Mouse (Mus musculus) G1E-ER4 (cell line): Measurements from ENCODE around the gene Hibadh. TPM values are rescaled to one million over a fixed set of nuclear protein-coding genes. Genes with fewer than 3 reads are reported as not detected.

ENCODE experiments used
- GATA1 ChIP-seq: IDR thresholded peaks from one replicate; pipeline ENCODE4 v1.8.0; 2012; ENCODE audit warnings: low read length, inconsistent platforms
- polyA plus RNA-seq: library from polyadenylated mRNA; stranded (reverse); fragments of >175 nt; gene quantifications from 2 replicates; pipeline ENCODE4 v1.2.3, GENCODE M21; 2012

Hibadh gene
- polyA plus RNA-seq, 1 experiment = 15.1 TPM

DNA sequence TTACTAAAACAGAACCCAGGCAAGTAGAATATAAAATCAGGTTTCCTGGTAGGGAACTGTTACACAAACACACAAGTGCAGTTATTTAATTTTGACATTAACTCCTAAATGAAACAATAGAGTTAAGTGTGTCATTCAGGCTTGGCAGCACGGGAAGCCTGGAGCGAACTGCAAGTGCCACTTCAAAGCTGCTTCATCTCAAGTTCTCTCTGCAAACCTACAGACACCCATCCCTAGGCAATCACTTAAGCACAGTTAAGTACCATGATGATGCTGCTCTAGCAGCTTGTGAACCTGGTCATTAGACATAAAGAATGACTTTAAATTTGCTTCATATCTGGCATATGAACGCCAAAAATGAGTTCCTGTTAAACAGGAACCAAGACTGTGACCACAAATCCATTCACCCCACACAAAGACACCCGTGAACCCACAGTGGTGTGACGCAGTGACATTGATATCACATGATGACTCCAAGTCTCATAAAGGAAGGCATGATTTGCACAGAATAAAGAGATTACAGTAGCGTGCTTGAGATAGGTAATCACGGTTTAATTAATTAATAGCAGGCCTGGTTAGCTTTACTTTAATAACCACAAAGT is 33.3 kb downstream of the Hibadh start:
- TF ChIP-seq GATA1 = no peak

DNA sequence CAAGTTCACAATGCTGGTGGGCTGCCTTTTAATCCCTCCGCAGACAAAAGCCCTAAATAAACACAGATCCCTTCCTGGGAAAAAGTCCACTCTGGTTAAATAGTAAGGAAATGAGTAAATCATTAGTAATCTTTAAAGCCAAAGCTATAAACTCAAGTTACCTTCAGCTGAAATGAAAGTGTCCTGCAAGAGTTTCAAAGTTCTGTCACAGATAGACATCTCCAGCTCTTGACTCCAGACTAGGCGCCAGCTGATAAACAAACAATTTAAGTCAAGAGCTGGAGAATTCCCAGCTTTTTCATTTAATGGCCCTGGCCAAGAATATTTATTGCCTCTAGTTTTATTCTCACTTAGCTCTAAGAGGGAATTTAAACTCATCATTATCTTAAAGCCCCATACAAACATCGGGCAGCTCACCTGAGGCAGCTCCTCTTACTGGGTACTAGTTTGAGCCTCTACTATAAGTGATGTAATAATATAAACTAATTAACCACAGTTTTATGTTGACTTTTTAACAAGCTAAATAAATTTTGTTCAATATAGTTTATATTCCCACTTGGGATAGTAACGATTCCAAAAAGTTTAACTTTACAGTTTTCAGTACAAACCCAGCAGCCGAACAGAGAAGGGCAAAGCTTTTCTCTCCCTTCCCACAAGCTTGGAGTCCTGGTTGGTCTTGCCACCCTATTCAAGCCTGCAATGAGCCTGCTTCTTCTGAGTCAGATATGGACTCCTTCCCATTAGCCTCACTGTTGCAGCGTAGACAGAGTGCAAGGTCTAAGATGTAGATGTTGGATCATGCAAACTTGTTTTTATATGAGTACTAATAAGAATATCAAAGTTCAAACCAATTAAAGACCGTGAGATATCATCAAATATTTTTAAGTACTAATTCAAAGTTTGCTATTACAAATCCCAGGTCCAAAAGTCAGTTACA is 38.2 kb downstream of the Hibadh start:
- no peak for TF ChIP-seq GATA1

DNA sequence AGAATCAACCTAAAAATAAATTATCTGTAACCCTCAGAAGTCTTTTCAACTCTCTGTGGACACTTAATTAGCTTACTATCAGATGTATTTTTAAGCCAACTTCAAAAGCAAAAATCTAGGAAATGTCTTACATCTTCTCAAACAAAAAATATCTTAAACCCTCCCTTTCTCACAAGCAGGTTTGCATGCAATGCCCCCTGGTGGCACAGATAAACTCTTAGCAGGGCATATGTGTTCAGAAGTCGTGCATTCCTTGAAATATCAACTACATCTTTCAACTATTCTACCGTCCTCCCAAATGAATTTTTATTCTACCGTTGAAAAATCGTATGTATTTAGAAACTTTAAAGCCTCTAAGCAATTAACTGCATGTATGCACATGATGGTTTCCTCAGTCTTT is 39.1 kb downstream of the Hibadh start:
- TF ChIP-seq GATA1 = no peak

DNA sequence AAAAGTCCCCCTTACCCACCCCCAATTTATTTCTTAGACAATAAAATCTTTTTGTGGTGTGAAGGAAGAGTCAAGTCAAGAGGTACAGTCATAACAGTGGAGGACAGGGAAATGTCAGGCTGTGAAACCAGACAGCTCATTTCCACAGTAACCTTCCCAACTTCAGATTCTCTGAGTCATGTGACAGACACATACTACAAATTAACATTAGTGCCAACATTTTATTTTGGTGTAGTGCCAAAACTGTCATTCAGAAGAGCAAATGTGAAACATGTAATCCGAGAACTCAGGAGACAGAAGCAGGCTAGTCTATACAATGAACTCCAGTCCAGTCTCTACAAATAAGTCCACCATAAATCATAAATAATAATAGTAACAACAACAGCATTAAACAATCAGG is 45.4 kb downstream of the Hibadh start:
- no peak for TF ChIP-seq GATA1

DNA sequence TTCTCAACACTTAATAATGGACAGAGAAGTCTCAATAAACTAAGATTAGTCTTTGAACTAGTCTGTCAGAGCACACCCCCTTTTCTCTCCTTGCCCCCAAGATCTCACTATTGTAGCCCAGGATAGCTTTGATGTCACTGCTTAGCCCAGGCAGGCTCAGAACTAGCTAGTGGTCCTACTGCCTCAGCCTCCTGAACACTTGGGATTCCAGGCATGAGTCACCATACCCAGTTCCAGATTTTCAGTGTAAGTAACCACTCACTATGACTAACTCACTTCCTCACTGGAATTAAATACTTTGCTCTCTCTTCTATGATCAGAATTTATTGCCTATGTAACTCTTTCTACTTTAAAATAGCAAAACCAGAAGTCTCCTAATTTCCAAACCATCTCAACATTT is 53.6 kb downstream of the Hibadh start:
- TF ChIP-seq GATA1 = no peak

DNA sequence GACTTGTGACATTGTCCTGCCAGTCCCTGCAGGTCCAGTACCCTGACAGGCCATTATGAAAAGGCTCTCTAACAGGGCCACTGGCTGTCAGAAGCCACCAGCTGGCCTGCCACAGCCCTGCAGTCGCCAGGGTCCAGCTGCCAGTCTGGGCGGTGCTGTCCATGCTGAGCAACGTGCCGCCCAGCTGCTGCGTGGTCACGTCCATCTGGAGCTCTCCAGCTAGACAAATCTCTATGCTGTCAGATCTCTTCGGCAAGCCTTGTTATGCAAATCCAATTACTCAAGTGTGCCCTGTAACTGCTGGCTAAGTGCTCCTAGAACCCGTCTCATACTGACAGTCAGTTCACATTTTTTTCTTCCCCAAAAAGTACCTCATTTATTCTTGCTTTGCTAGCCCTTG is 55.8 kb downstream of the Hibadh start:
- no peak for TF ChIP-seq GATA1

DNA sequence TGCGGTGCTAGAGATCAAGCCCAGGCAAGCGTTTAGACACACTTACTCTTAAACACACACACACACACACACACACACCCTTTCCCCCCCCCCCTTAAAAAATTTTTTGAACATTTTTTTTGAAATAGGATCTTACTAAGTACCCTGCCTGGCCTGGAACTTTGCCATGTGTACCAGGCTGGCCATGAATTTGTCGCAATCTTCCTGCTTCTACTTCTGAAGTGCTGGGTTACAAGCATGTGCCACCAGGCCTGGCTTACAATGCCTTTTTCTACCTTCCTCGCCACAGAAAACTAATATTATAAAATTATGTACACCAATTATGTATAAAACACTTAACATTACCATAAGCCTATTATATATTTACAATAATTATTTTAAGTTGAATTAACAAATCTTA is 59.1 kb downstream of the Hibadh start:
- TF ChIP-seq GATA1 = no peak

DNA sequence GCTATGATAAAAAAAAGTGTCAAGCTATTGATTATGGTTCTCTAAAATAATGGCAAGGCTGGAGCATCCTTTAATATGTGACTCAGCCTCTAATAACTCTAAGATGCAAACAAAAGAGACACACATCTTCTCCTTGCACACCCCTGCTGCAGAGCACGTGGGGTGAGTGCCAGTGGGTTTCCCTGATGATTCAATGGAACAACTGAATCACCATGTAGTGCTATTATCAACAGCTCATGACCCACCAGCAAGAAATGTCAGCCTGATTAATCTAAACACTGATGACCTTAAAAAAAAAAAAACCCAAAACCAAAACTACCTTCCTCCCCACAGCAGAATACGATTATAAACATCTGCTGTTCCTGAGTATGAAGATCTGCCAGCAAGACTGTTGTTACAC is 61.9 kb downstream of the Hibadh start:
- no peak for TF ChIP-seq GATA1

DNA sequence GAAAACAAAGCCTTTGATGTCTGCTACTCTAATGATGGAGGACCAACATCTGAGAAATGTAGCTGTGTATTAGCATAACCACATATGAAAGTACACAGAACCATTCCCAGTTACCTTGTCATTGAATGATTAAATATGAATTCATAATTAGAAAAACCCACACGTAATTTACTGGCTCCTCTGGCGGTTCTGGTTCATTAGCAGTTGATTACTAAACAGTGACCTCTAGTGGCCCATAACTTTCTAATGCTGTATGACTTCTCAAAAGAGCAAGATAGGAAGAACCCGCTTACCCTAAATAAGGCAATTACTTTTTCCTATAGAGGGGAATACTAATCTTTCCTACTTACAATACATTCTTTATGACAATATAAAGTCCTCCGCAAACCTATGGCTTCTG is 62.9 kb downstream of the Hibadh start:
- TF ChIP-seq GATA1 = no peak

DNA sequence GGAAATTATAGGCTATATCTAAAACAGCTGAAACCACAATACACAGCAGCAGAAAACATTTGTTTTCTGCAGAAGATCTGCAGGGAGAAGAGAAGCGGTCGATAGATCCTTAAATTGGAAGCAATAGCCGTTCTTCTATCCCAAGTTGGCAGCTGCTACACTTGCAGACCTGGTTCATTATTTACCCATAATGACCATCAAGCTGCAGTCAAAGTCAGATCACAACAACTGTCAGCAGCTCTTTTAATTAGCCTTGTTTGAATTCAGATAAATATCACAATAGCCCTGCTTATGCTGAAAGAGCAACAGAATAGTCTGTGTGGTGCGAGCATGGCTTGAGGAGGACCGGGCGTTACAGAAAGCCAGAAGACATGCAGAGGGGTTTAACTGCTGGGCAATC is 71.5 kb downstream of the Hibadh start:
- no peak for TF ChIP-seq GATA1

DNA sequence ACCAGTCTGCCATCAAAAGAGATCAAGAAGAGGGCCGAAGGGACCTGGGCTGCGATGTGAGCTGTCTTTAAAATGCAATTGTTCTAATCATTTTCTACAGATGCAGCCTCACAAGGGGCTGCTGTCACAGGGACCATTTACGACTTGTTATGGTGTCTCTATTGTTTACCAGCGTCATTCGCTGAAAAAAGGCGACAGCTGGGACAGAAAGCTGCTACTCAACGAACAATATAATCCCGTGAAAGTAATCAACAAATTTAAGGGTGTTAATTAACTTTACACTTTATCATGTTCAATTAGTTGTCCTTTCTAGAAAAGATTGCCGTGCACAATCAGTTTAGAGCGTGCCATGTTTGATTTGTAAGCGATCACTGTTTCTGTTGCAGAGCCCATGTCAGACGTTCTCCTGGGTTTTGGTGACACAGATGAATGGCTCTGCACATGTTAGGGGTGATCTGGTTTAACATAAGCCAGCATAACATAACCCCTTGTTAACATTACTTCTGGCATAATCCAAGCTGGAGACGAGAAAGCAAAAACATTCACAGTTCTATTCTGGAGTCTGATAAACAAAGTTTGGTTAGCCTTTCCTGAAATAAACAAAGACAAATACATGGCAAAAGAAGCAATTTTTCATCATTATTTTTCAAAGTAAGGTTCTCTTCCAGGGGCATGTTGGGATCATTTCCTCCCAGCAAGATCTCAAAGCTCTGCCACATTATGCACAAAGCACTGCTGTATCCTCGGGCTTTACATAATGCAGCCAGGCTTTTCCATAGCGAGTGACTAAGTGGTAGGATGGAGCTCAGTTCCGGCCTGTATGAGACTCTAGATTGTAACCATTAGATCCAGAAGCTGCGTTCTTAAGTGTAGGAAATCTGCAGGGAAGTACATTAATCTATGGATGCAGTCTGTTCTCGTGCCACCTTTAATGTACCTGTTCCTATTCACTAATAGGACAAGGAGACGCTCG is 72.6 kb downstream of the Hibadh start:
- no peak for TF ChIP-seq GATA1

DNA sequence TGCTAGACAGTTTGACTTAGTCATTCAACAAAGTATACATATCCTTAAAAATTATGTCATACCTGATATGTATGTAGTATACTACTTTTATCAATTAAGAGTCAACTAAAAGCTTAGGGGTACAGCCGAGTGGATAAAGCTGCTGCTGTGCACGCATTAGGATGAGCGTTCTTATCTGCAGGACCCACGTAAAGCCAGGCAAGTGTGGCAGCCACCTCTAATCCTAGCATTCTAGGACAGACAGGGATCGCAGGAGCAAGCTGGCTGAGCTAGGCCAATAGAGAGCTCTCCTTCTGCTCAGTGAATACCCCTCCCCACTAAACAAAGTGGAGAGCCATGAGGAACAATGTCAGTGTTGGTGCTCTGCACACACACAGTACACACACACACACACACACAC is 75.0 kb downstream of the Hibadh start:
- no peak for TF ChIP-seq GATA1

DNA sequence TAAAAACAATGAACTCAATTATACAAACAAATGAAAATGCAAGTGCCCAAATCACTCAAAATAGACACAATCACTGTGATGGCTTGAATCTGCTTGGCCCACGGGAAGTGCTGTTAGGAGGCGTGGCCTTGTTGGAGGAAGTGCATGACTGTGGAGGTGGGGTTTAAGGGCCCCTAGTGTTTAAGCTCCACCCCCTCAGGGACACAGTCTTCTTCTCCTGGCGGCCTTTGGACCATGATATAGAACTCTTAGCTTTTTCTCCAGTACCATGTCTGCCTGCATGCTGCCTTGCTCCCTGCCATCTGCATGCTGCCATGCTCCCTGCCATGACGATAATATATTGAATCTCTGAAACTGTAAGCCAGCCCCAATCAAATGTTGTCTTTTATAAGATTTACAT is 77.2 kb downstream of the Hibadh start:
- no peak for TF ChIP-seq GATA1

DNA sequence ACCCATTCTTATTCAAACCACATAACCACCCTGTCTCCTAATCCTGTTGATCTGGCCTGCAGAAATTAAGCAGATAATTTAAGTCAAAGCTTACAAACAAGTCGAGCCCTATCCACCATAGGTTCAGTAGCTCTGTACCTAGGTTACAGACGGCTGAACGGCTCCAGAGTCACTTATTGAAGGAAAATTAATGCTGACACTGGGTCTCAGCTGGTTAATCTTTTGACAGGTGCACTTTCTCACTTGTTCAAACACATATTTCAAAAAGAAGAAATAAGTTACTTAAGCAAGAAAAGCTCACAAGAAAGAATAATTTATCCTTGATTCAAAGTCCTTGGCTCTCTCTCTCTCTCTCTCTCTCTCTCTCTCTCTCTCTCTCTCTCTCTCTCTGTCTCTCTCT is 81.1 kb downstream of the Hibadh start:
- TF ChIP-seq GATA1 = no peak

DNA sequence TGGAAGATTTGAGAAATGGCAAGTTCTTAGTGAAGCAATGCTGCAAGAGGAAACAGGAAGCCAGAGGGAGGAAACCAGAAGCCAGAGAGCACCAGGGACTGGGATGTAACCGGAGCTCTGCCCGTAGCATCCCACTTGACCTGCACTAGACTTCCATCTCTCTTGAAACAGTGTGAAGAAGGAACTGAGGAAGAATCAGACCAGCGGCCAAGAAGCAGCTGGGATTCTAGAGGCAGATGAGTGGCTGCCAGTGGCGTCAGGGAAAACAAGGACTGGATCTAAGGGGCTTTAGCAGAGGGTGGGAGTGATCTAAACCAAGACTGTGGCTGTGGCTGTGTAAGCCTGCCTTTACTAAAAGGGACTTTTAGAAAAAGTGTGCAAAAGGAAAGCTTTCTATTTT is 95.8 kb downstream of the Hibadh start:
- no peak for TF ChIP-seq GATA1

DNA sequence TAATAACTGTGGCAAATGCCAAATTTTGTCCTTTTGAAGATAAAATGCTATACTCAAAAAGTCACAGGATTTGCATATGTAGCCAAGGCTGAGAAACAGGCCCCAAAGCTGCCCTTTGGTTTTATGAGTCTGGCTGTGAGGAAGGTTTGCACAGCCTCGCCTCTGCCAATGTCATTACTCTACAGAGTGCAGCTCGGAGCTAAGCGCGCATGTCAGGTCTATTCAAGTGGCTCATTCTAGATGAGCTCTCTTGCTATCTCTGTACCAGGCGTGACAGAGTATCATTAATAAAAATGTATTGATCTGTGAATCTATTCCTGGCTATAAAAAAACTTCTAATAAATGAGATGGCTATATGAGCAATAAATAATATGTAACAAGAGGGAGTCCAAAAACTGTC is 97.7 kb downstream of the Hibadh start:
- TF ChIP-seq GATA1 = no peak
